Mouse (Mus musculus) cortical plate, adult 2 months (tissue): Measurements from ENCODE around the gene Smo.

ENCODE experiments used
- CTCF ChIP-seq: fragments of 200-500 bp; IDR thresholded peaks from 2 replicates; pipeline ENCODE4 v1.5.1; 2011; ENCODE audit warnings: mild to moderate bottlenecking, control low read depth, low read length; ENCODE audit not compliant: insufficient read depth; ENCODE audit errors: extremely low read depth
- POLR2A ChIP-seq: fragments of 200-500 bp; IDR thresholded peaks from 2 replicates; pipeline ENCODE4 v1.6.1; 2011; ENCODE audit warnings: mild to moderate bottlenecking, low read length, control low read depth; ENCODE audit not compliant: insufficient read depth; ENCODE audit errors: extremely low read depth

- TF ChIP-seq CTCF (no peak), POLR2A (no peak)
Observed at GRCm38 (mm10) chr6:29728035-29728434, 7.3 kb upstream of the Smo start.
